Mouse (Mus musculus) erythroblast, embryonic 14.5 days (primary cell): ENCODE measurements around the gene Grm7.

Source experiments
- GATA1 ChIP-seq: IDR thresholded peaks from 2 replicates; pipeline ENCODE4 v1.6.1; 2012; ENCODE audit warnings: low read length, inconsistent platforms, mixed read lengths
- TAL1 ChIP-seq: IDR thresholded peaks from 3 replicates; pipeline ENCODE4 v1.6.1; 2012; ENCODE audit warnings: low read length, inconsistent platforms, mixed read lengths

GRCm38 (mm10) chr6:111221083-111221729 is 575.8 kb downstream of the Grm7 start:
- no peak for TF ChIP-seq GATA1
- TF ChIP-seq TAL1, result no peak
